9 mouse cellular contexts compared by ENCODE assay signal in the genomic region with DNA sequence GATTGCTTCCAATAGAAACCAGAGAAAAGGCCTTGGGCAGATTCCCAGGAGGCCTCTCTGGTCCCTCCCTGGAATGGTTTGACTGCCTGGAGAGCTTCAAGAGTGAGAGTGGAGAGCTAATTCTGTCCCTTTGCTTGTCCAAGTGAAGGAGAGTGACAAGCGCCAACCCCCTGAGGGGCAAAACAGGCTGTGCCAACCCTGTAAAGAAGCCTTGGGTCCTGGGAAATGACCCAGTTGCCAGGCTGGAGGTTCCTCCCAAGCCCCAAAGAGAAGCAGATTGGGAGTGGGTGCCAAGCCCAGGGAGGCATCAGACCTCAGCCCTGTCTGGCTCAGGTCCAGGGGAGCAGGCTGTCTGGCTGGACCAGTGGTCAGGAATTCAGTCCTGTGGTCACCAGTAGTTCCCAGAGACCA. TPM values are rescaled to one million over a fixed set of nuclear protein-coding genes. Genes with fewer than 3 reads are reported as not detected.
DNase-seq lines count a peak whose midpoint lies in the region; ATAC-seq lines count a peak whose summit lies in the region.
"Had no signal": no experiment of that assay in that cellular context is flagged by ENCODE, and none has a peak within 500 bp of the region (broad histone marks: within the 10 kb centered on the region; RNA-seq: fewer than 3 reads in every experiment).

No protein-coding gene starts in this region.

- peaks cover 4% of the 10 kb centered on the region; the same call in 1 of the 2 replicates for H3K4me1 ChIP-seq in forebrain, embryonic 13.5 days
- H3K4me1 ChIP-seq in forebrain, embryonic 10.5 days = peaks cover 11% of the 10 kb centered on the region
- H3K4me1 ChIP-seq in intestine, embryonic 15.5 days (replicated peaks) = peaks cover 20% of the 10 kb centered on the region

- H3K36me3 ChIP-seq in forebrain, embryonic 13.5 days (ENCODE audit: poor library complexity, severe bottlenecking) = no peaks in the 10 kb centered on the region
- H3K36me3 ChIP-seq in forebrain, embryonic 10.5 days (replicated peaks) = no peaks in the 10 kb centered on the region
- H3K36me3 ChIP-seq in intestine, embryonic 15.5 days = peaks cover 6% of the 10 kb centered on the region; the same call in 1 of the 2 replicates

- H3K4me3 ChIP-seq in forebrain, embryonic 13.5 days = no peak overlapping the region
- no peak overlapping the region for H3K4me3 ChIP-seq in forebrain, embryonic 10.5 days
- no peak overlapping the region for H3K4me3 ChIP-seq in intestine, embryonic 15.5 days (replicated peaks)
- H3K4me3 ChIP-seq: embryonic facial prominence, embryonic 12.5 days had no signal

- ATAC-seq in forebrain, embryonic 13.5 days = peak; percentile 70; the same call in 1 of the 2 replicates
- peak; percentile 31; the same call in 1 of the 2 replicates for ATAC-seq in intestine, embryonic 15.5 days

- H3K27ac ChIP-seq in forebrain, embryonic 13.5 days = no peak overlapping the region
- no peak overlapping the region for H3K27ac ChIP-seq in forebrain, embryonic 10.5 days
- H3K27ac ChIP-seq in intestine, embryonic 15.5 days = peak overlapping the region; percentile 25
- H3K27ac ChIP-seq: embryonic facial prominence, embryonic 12.5 days had no signal

- H3K9me3 ChIP-seq in forebrain, embryonic 13.5 days (replicated peaks) = no peaks in the 10 kb centered on the region
- H3K9me3 ChIP-seq in forebrain, embryonic 10.5 days = no peaks in the 10 kb centered on the region
- no peaks in the 10 kb centered on the region for H3K9me3 ChIP-seq in intestine, embryonic 15.5 days
- H3K9me3 ChIP-seq: embryonic facial prominence, embryonic 12.5 days had no signal

- H3K27me3 ChIP-seq in forebrain, embryonic 13.5 days = no peaks in the 10 kb centered on the region
- H3K27me3 ChIP-seq in forebrain, embryonic 10.5 days (ENCODE audit: poor library complexity, severe bottlenecking) = no peaks in the 10 kb centered on the region
- H3K27me3 ChIP-seq in intestine, embryonic 15.5 days (replicated peaks) = no peaks in the 10 kb centered on the region
- H3K27me3 ChIP-seq: embryonic facial prominence, embryonic 12.5 days had no signal

- no peak for DNase-seq in forebrain, embryonic 10.5 days (ENCODE audit: extremely low spot score, low spot score)
- peak; percentile 82 for DNase-seq in cerebellum, adult 11-12 months
- peak; percentile 73 for DNase-seq in gastrocnemius, postnatal 10 days
- DNase-seq in left cerebral cortex, adult 9 months (ENCODE audit: low spot score in 2 of 2) = peak; percentile 40 to 65
- DNase-seq in ovary, adult 18-20 months (ENCODE audit: low spot score) = peak; percentile 70
- no peak for DNase-seq in thymus, postnatal 4 days

- no peak overlapping the region for H3K9ac ChIP-seq in forebrain, embryonic 13.5 days
- H3K9ac ChIP-seq in intestine, embryonic 15.5 days = no peak overlapping the region
- H3K9ac ChIP-seq: embryonic facial prominence, embryonic 12.5 days had no signal

- WGBS in forebrain, embryonic 13.5 days = 96% methylated on average over 1 of the region's 1 CpGs
- 97% methylated on average over 1 of the region's 1 CpGs for WGBS in forebrain, embryonic 10.5 days
- 88% methylated on average over 1 of the region's 1 CpGs for WGBS in intestine, embryonic 15.5 days

- no peak overlapping the region for H3K4me2 ChIP-seq in forebrain, embryonic 13.5 days
- H3K4me2 ChIP-seq in intestine, embryonic 15.5 days (replicated peaks) = no peak overlapping the region
- H3K4me2 ChIP-seq: embryonic facial prominence, embryonic 12.5 days had no signal

RNA-seq across cellular contexts. Expression of a gene that starts 37.2 kb away (rescaled TPM):
- polyA plus RNA-seq in forebrain, embryonic 13.5 days (2015; fragmentation: Nextera tagmentation; extraction: Ambion mirVana) = 5.9 and 6.8 TPM in 2 replicates
- polyA plus RNA-seq in forebrain, embryonic 10.5 days (2016; fragmentation: Nextera tagmentation; extraction: Ambion mirVana) = 12.2 and 15.3 TPM in 2 replicates
- 10 to 100 TPM; 39.3 to 39.8 TPM for total RNA-seq in gastrocnemius, postnatal 10 days (2021)
- 109 and 115 TPM in 2 replicates for polyA plus RNA-seq in intestine, embryonic 15.5 days (2015; fragmentation: Nextera tagmentation; extraction: Ambion mirVana)

Comparison
In these comparisons a context has a peak if more than half of its experiments do, and no peak if none do; other contexts are left out.
1. DNase-seq: peak in cerebellum, adult 11-12 months (single experiment), gastrocnemius, postnatal 10 days (single experiment), left cerebral cortex, adult 9 months (2 of 2) and ovary, adult 18-20 months (single experiment); none in forebrain, embryonic 10.5 days (single experiment) and thymus, postnatal 4 days (single experiment).